Mouse (Mus musculus): ENCODE measurements around the gene Dnaaf5. TPM values are rescaled to one million over a fixed set of nuclear protein-coding genes. Genes with fewer than 3 reads are reported as not detected.

The Dnaaf5 gene
- polyA plus RNA-seq, 1 experiment = 14.9 TPM

DNA sequence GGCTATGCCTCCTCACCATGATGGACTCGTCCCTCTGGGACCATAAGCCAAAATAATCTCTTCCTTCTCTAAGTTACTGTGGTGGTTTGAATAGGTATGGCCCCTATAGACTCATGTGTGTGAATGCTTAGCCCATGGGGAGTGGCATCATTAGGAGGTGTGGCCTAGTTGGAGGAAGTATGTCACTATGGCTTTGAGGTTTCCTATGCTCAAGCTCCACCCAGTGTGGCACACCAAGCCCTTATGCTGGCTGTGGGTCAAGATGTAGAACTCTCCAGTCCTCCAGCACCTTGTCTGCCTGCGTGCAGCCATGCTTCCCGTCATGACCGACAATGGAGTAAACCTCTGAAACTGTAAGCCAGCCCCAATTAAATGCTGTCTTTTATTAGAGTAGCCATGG lies 4.3 kb upstream of the Dnaaf5 start:
- TF ChIP-seq CTCF (IDR thresholded peaks at IDR 0.05; ENCODE audit: borderline replicate concordance, extremely low read depth, insufficient read depth, insufficient read length) (no peak), POLR2A (IDR thresholded peaks at IDR 0.05; ENCODE audit: borderline replicate concordance, extremely low read depth, insufficient read depth, insufficient read length, poor library complexity, severe bottlenecking) (no peak)

GRCm38 (mm10) chr5:139146476-139147075 lies 3.4 kb upstream of the Dnaaf5 start:
- peak; percentile 8 for DNase-seq (ENCODE audit: low read depth)
- no peak for TF ChIP-seq POLR2A (IDR thresholded peaks at IDR 0.05; ENCODE audit: borderline replicate concordance, extremely low read depth, insufficient read depth, insufficient read length, poor library complexity, severe bottlenecking)
- no peak for TF ChIP-seq CTCF (IDR thresholded peaks at IDR 0.05; ENCODE audit: borderline replicate concordance, extremely low read depth, insufficient read depth, insufficient read length)

More for the DNA sequence above, 4.3 kb upstream of the Dnaaf5 start:
- no peak for DNase-seq (ENCODE audit: low read depth)

- DNase-seq (ENCODE audit: low read depth) = peak; percentile 87
- TF ChIP-seq POLR2A (IDR thresholded peaks at IDR 0.05; ENCODE audit: borderline replicate concordance, extremely low read depth, insufficient read depth, insufficient read length, poor library complexity, severe bottlenecking) = no peak
- TF ChIP-seq CTCF (IDR thresholded peaks at IDR 0.05; ENCODE audit: borderline replicate concordance, extremely low read depth, insufficient read depth, insufficient read length) = no peak
Measured at GRCm38 (mm10) chr5:139147178-139148078, 2.6 kb upstream of the Dnaaf5 start.

- no peak for TF ChIP-seq POLR2A (IDR thresholded peaks at IDR 0.05; ENCODE audit: borderline replicate concordance, extremely low read depth, insufficient read depth, insufficient read length, poor library complexity, severe bottlenecking)
- TF ChIP-seq CTCF (IDR thresholded peaks at IDR 0.05; ENCODE audit: borderline replicate concordance, extremely low read depth, insufficient read depth, insufficient read length) = no peak
- DNase-seq (ENCODE audit: low read depth) = no peak
Measured at GRCm38 (mm10) chr5:139149006-139149672, 884 bp upstream of the Dnaaf5 start.

GRCm38 (mm10) chr5:139150603-139151031 lies 594 bp downstream of the Dnaaf5 start:
- peak; percentile 18 for DNase-seq (ENCODE audit: low read depth)
- no peak for TF ChIP-seq CTCF (IDR thresholded peaks at IDR 0.05; ENCODE audit: borderline replicate concordance, extremely low read depth, insufficient read depth, insufficient read length)
- no peak for TF ChIP-seq POLR2A (IDR thresholded peaks at IDR 0.05; ENCODE audit: borderline replicate concordance, extremely low read depth, insufficient read depth, insufficient read length, poor library complexity, severe bottlenecking)

- DNase-seq (ENCODE audit: low read depth) = no peak
- TF ChIP-seq POLR2A (IDR thresholded peaks at IDR 0.05; ENCODE audit: borderline replicate concordance, extremely low read depth, insufficient read depth, insufficient read length, poor library complexity, severe bottlenecking) (no peak), CTCF (IDR thresholded peaks at IDR 0.05; ENCODE audit: borderline replicate concordance, extremely low read depth, insufficient read depth, insufficient read length) (no peak)
Measured at GRCm38 (mm10) chr5:139160899-139161298, 10.9 kb downstream of the Dnaaf5 start.

- no peak for DNase-seq (ENCODE audit: low read depth)
- no peak for TF ChIP-seq CTCF (IDR thresholded peaks at IDR 0.05; ENCODE audit: borderline replicate concordance, extremely low read depth, insufficient read depth, insufficient read length)
- TF ChIP-seq POLR2A (IDR thresholded peaks at IDR 0.05; ENCODE audit: borderline replicate concordance, extremely low read depth, insufficient read depth, insufficient read length, poor library complexity, severe bottlenecking) = no peak
Measured at GRCm38 (mm10) chr5:139161632-139162031, 11.6 kb downstream of the Dnaaf5 start.

GRCm38 (mm10) chr5:139166781-139167361 lies 16.8 kb downstream of the Dnaaf5 start:
- no peak for TF ChIP-seq POLR2A (IDR thresholded peaks at IDR 0.05; ENCODE audit: borderline replicate concordance, extremely low read depth, insufficient read depth, insufficient read length, poor library complexity, severe bottlenecking)
- no peak for TF ChIP-seq CTCF (IDR thresholded peaks at IDR 0.05; ENCODE audit: borderline replicate concordance, extremely low read depth, insufficient read depth, insufficient read length)
- DNase-seq (ENCODE audit: low read depth) = no peak

DNA sequence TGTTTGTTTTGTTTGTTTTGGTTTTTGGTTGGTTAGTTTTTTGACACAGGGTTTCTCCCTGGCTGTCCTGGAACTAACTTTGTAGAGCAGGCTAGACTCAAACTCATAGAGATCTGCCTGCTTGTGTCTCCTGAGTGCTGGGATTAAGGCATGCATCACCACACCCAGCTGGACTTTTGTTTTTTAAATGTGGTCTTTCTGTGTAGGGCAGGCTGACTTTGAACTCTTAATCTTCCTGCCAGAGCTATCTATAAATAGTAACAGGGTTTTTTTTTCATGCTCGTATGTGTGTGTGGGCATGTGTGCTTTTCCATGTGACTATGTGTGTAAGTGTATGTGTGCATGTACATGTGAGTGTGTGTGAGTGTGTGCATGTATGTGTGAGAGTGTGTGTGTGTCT lies 17.5 kb downstream of the Dnaaf5 start:
- TF ChIP-seq CTCF (IDR thresholded peaks at IDR 0.05; ENCODE audit: borderline replicate concordance, extremely low read depth, insufficient read depth, insufficient read length) (no peak), POLR2A (IDR thresholded peaks at IDR 0.05; ENCODE audit: borderline replicate concordance, extremely low read depth, insufficient read depth, insufficient read length, poor library complexity, severe bottlenecking) (no peak)
- no peak for DNase-seq (ENCODE audit: low read depth)

GRCm38 (mm10) chr5:139171929-139172328 lies 21.9 kb downstream of the Dnaaf5 start:
- no peak for TF ChIP-seq CTCF (IDR thresholded peaks at IDR 0.05; ENCODE audit: borderline replicate concordance, extremely low read depth, insufficient read depth, insufficient read length)
- TF ChIP-seq POLR2A (IDR thresholded peaks at IDR 0.05; ENCODE audit: borderline replicate concordance, extremely low read depth, insufficient read depth, insufficient read length, poor library complexity, severe bottlenecking) = no peak
- no peak for DNase-seq (ENCODE audit: low read depth)

DNA sequence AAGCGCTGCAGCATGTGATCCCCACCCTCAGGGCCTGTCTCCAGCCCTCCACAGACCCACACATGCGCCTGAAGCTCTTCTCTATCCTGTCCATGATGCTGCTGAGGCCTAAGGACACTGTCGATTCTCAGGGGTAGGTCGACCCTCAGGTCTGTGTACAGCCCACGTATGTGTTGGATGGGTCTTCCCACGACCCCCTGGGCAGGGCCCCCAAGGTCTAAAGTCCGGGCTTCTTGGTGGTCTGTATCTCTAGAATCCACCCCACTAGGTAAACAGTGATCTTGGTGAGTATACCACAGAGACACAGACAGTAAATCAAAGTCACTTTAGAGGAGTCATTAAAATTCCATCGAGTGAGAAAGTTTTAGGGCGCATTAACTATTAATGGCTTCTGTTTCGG lies 24.1 kb downstream of the Dnaaf5 start:
- no peak for DNase-seq (ENCODE audit: low read depth)
- no peak for TF ChIP-seq CTCF (IDR thresholded peaks at IDR 0.05; ENCODE audit: borderline replicate concordance, extremely low read depth, insufficient read depth, insufficient read length)
- no peak for TF ChIP-seq POLR2A (IDR thresholded peaks at IDR 0.05; ENCODE audit: borderline replicate concordance, extremely low read depth, insufficient read depth, insufficient read length, poor library complexity, severe bottlenecking)
